Comparison of ENCODE assay signal across 15 mouse cellular contexts in the genomic region with DNA sequence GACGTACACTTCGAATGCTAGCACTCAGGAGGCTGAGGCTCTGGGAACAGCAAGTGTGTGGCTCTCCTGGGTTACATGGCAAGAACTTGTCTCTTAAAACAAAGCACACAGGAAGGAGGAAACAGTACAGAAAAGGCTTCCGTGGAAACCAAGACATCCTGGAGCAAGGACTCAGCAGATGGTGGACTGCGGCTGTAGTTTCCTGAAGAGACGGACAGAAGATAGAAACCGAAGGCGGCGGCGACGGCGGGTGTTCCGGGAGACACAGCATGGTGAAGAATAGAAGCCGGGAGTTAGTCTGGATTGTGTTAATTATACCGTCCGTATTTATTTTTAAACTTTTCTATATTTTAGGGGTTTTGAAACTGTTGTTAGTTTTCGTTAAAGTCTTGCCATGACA. TPM values are rescaled to one million over a fixed set of nuclear protein-coding genes. Genes with fewer than 3 reads are reported as not detected.
DNase-seq lines count a peak whose midpoint lies in the region.
"Had no signal": no experiment of that assay in that cellular context is flagged by ENCODE, and none has a peak within 500 bp of the region (broad histone marks: within the 10 kb centered on the region; RNA-seq: fewer than 3 reads in every experiment).

No protein-coding gene starts in this region.

- intact Hi-C loops in left cerebral cortex, postnatal 10 days (cut with DNase I) = no loop called here

- peak; percentile 20 to 45 for DNase-seq in left cerebral cortex, adult 18-20 months (ENCODE audit: low spot score in 2 of 2)
- DNase-seq in left cerebral cortex, adult 11 months (ENCODE audit: low spot score) = no peak
- peak; percentile 36 for DNase-seq in brain, adult 2 months (ENCODE audit: low read depth, low spot score)
- peak; percentile 44 to 52 for DNase-seq in left cerebral cortex, postnatal 10 days (ENCODE audit: extremely low spot score in 1 of 2, low spot score in 2 of 2)
- peak; percentile 35 for DNase-seq in right cerebral cortex, adult 18-20 months
- no peak for DNase-seq in lung, postnatal 36 days
- no peak for DNase-seq in urinary bladder, adult 2 months (ENCODE audit: low spot score)
- no peak for DNase-seq in layer of hippocampus, postnatal 25 days (ENCODE audit: extremely low spot score in 1 of 2, low spot score in 1 of 2)
- DNase-seq: adrenal gland, postnatal 36 days; B cell, adult 2 months; cerebellum, postnatal 10 days; forebrain, postnatal 0 days; gastrocnemius, postnatal 10 days; lung, embryonic 14.5 days had no signal

RNA-seq across cellular contexts. Expression of gene Fbxl2, which starts 4.8 kb away (rescaled TPM):
- total RNA-seq in left cerebral cortex, adult 18-20 months (2021) = 10 to 100 TPM; 55.3 to 57.6 TPM
- 10 to 100 TPM; 48.5 to 58.8 TPM for total RNA-seq in left cerebral cortex, postnatal 10 days (2021)
- polyA plus RNA-seq in urinary bladder, adult 2 months (2012; rRNA removed) = 2.5 and 3.6 TPM in 2 replicates
- total RNA-seq in layer of hippocampus, postnatal 25 days (2021) = 10 to 100 TPM; 32.8 to 34.4 TPM

RNA-seq across cellular contexts. Expression of gene Susd5, which starts 6.2 kb away (rescaled TPM):
- total RNA-seq in left cerebral cortex, adult 18-20 months (2021) = 10 to 100 TPM in 1 of 2 experiments, 1 to 10 TPM in 1; 8.1 to 10.3 TPM
- total RNA-seq in left cerebral cortex, postnatal 10 days (2021) = 10 to 100 TPM; 11.0 to 14.2 TPM
- polyA plus RNA-seq in urinary bladder, adult 2 months (2012; rRNA removed) = 0.62 and 0.87 TPM in 2 replicates
- 1 to 10 TPM; 2.7 to 3.7 TPM for total RNA-seq in layer of hippocampus, postnatal 25 days (2021)
- polyA plus RNA-seq: Patski had no signal

Comparison
In these comparisons a context has a peak if more than half of its experiments do, and no peak if none do; other contexts are left out.
1. DNase-seq: peak in left cerebral cortex, adult 18-20 months (2 of 2), brain, adult 2 months (single experiment), left cerebral cortex, postnatal 10 days (2 of 2) and right cerebral cortex, adult 18-20 months (single experiment); none in left cerebral cortex, adult 11 months (single experiment), lung, postnatal 36 days (single experiment), urinary bladder, adult 2 months (single experiment) and layer of hippocampus, postnatal 25 days (0 of 2).